Mouse (Mus musculus): ENCODE results near the gene Zfp213. TPM values are rescaled to one million over a fixed set of nuclear protein-coding genes. Genes with fewer than 3 reads are reported as not detected.
"Not testable (repeated sequence)": the region's sequence is repeated elsewhere in the genome, so short reads cannot be mapped to it uniquely, and the experiment has no call there.

The Zfp213 gene
- polyA plus RNA-seq, 1 experiment from 2014 or later, result 15.1 TPM

- 85% methylated on average over 5 of the region's 5 CpGs for WGBS (ENCODE audit: insufficient replicate concordance)
These were observed 24.4 kb downstream of the Zfp213 start for GRCm38 (mm10) chr17:23539608-23540007.

DNA sequence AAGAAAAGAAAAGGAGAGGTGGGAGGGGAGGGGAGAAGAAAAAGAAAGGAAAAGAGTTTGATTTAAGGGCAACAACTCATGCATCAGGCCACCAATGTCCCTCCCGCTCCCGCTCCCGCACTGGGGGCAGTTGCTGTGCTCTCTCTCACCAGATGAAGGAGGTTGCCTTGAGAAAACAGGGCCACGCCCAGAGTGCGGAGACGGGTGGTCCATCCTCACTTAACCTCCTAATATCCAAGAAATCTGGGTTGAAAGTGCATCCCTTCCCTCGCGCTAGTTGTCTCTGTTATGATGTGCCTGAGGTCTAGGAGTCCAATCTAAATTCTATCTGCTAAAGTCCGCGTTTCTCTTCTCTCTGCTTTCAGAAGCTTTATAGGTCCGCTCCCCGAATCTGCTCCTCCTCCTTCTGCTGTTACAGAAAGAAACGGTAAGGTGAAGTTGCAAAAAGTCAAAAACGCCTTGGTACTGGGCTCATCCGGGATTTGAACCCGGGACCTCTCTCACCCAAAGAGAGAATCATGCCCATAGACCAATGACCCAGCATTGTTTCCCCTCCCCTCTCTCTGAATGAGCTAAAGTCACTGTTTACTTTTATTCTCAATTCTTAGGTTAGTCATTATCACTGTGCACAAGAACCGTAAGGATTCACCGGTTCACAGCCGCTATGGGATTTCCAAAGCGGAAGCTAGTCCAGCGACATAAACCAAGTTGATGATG lies 25.6 kb downstream of the Zfp213 start:
- no peak overlapping the region; the same call in 1 of the 2 replicates for H3K9ac ChIP-seq (ENCODE audit: low read depth, low read length)
- no peaks in the 10 kb centered on the region for H3K9me3 ChIP-seq (replicated peaks; ENCODE audit: control insufficient read depth, low read length)
- no peak for ATAC-seq (replicated peaks; ENCODE audit: insufficient number of reproducible peaks, low FRiP score, low TSS enrichment)
- 8% methylated on average over 21 of the region's 21 CpGs for WGBS (ENCODE audit: insufficient replicate concordance)
- no peaks in the 10 kb centered on the region for H3K36me3 ChIP-seq (ENCODE audit: control insufficient read depth, insufficient read depth, low read length)
- H3K4me1 ChIP-seq (ENCODE audit: control insufficient read depth, insufficient read depth, low read length), result peaks cover 5% of the 10 kb centered on the region; the same call in 1 of the 2 replicates
- 0 out of 2 replicates have a peak, but pooled peaks cover 2% of the 10 kb centered on the region for H3K27me3 ChIP-seq (ENCODE audit: control insufficient read depth, insufficient read depth, low read length)
- H3K4me3 ChIP-seq (ENCODE audit: low read depth, low read length), result peak overlapping the region; percentile 44
- H3K27ac ChIP-seq (ENCODE audit: low read depth, low read length), result no peak overlapping the region
- H3K4me2 ChIP-seq, result peak overlapping the region; percentile 74

More at GRCm38 (mm10) chr17:23539608-23540007, 24.4 kb downstream of the Zfp213 start:
- Histone ChIP-seq H3K9me3 (replicated peaks; ENCODE audit: control insufficient read depth, low read length) (no peaks in the 10 kb centered on the region), H3K27me3 (ENCODE audit: control insufficient read depth, insufficient read depth, low read length) (0 out of 2 replicates have a peak, but pooled peaks cover 2% of the 10 kb centered on the region), H3K4me3 (ENCODE audit: low read depth, low read length) (no peak overlapping the region), H3K4me1 (ENCODE audit: control insufficient read depth, insufficient read depth, low read length) (peaks cover 5% of the 10 kb centered on the region; the same call in 1 of the 2 replicates), H3K27ac (ENCODE audit: low read depth, low read length) (no peak overlapping the region), H3K4me2 (no peak overlapping the region), H3K9ac (ENCODE audit: low read depth, low read length) (no peak overlapping the region), H3K36me3 (ENCODE audit: control insufficient read depth, insufficient read depth, low read length) (no peaks in the 10 kb centered on the region)
- no peak for ATAC-seq (replicated peaks; ENCODE audit: insufficient number of reproducible peaks, low FRiP score, low TSS enrichment)

DNA sequence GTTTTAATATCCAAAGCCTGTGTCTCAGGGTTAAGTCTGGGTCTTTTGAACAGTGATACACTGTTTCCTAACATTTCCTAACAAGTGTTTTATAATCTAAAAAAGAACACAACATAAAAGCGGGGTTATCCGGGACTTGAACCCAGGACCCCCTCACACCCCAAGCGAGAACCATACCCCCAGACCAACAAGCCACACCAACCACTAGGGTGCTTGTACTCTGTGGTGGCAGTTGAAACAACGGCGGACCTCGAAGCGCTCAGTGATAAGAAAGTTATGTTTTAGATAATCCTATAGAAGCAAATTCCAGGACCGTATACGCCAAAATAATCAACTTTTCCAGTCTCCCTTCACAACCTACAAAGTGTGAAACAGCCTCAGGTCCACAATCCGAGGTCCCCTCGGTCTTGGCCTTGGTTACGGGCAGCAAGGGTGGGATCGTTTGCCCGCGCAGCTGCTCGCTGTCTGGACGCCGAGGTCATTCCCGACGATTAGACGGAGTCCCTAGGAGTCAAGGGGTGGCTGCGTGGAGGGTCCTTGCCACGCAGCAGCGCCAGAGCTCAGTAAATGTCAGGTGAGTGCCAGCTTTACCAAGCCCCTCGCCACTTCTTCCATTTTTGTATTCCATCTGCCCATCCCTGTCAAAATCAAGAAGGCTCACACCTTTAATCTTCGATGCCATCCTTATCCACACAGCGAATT lies 26.3 kb downstream of the Zfp213 start:
- no peak overlapping the region for H3K27ac ChIP-seq (ENCODE audit: low read depth, low read length)
- H3K27me3 ChIP-seq (ENCODE audit: control insufficient read depth, insufficient read depth, low read length), result 0 out of 2 replicates have a peak, but pooled peaks cover 2% of the 10 kb centered on the region
- peak overlapping the region; percentile 74 for H3K4me2 ChIP-seq
- H3K9me3 ChIP-seq (replicated peaks; ENCODE audit: control insufficient read depth, low read length), result no peaks in the 10 kb centered on the region
- 3% methylated on average over 27 of the region's 27 CpGs for WGBS (ENCODE audit: insufficient replicate concordance)
- H3K36me3 ChIP-seq (ENCODE audit: control insufficient read depth, insufficient read depth, low read length), result no peaks in the 10 kb centered on the region
- H3K9ac ChIP-seq (ENCODE audit: low read depth, low read length), result 0 out of 2 replicates have a peak overlapping the region, but pooled peaks have one; percentile 10
- ATAC-seq (replicated peaks; ENCODE audit: insufficient number of reproducible peaks, low FRiP score, low TSS enrichment), result no peak
- peaks cover 5% of the 10 kb centered on the region; the same call in 1 of the 2 replicates for H3K4me1 ChIP-seq (ENCODE audit: control insufficient read depth, insufficient read depth, low read length)
- peak overlapping the region; percentile 44 for H3K4me3 ChIP-seq (ENCODE audit: low read depth, low read length)

- ATAC-seq (replicated peaks; ENCODE audit: insufficient number of reproducible peaks, low FRiP score, low TSS enrichment), result peak; percentile 71
- under 1% methylated on average over 17 of the region's 29 CpGs for WGBS (ENCODE audit: insufficient replicate concordance)
- peak overlapping the region; percentile 19 for H3K4me3 ChIP-seq (ENCODE audit: low read depth, low read length)
- not testable (repeated sequence) for H3K9ac ChIP-seq (ENCODE audit: low read depth, low read length); H3K9me3 ChIP-seq (replicated peaks; ENCODE audit: control insufficient read depth, low read length); H3K36me3 ChIP-seq (ENCODE audit: control insufficient read depth, insufficient read depth, low read length); H3K27me3 ChIP-seq (ENCODE audit: control insufficient read depth, insufficient read depth, low read length); H3K4me1 ChIP-seq (ENCODE audit: control insufficient read depth, insufficient read depth, low read length); H3K27ac ChIP-seq (ENCODE audit: low read depth, low read length)
- H3K4me2 ChIP-seq, result peak overlapping the region; percentile 57
These were observed 28.8 kb downstream of the Zfp213 start for GRCm38 (mm10) chr17:23535046-23535788.

DNA sequence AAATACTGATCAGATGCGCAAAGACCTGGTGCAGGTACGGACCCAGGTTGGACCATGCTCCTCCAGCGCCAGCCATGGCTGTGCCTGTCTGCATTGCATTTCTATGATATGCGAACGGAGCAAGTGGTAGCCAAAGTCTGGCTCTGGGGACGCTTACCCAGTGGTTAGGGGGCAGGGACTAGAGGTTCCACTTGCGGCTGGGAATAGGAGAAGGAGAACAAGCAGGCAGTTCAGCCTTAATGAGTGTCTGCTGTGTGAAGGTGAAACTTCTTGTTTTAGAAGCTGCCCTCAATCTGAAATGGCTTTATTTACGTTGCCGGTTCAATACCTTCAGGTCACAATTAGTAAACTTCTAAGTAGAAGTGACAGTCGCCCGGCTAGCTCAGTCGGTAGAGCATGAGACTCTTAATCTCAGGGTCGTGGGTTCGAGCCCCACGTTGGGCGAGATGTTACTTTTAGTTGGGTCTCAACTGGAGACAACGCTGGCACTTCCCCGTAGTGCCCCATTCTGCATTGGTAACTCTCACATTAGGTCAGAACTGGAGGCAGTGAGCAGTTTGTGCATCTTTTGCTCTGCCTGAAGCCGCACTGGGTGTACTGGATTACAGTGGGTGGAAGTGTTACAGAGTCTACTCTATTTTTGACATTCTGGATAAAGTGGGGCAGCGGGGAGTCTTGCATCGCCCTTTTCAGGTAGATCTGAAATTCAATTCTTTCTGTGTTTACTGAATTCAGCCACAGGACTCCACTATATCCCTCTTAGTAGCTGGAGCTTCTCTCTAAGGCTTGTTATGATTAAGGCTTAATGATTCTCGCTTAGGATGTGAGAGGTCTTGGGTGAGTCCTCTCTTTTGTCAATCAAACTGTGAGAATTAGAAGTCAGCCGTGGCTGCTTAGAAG lies 30.2 kb downstream of the Zfp213 start:
- not testable (repeated sequence) for H3K27me3 ChIP-seq (ENCODE audit: control insufficient read depth, insufficient read depth, low read length); H3K4me1 ChIP-seq (ENCODE audit: control insufficient read depth, insufficient read depth, low read length); H3K27ac ChIP-seq (ENCODE audit: low read depth, low read length); H3K9ac ChIP-seq (ENCODE audit: low read depth, low read length); H3K9me3 ChIP-seq (replicated peaks; ENCODE audit: control insufficient read depth, low read length); H3K36me3 ChIP-seq (ENCODE audit: control insufficient read depth, insufficient read depth, low read length)
- Histone ChIP-seq H3K4me3 (ENCODE audit: low read depth, low read length) (peak overlapping the region; percentile 19; the same call in 1 of the 2 replicates), H3K4me2 (peak overlapping the region; percentile 57)
- WGBS (ENCODE audit: insufficient replicate concordance), result 9% methylated on average over 10 of the region's 23 CpGs
- ATAC-seq (replicated peaks; ENCODE audit: insufficient number of reproducible peaks, low FRiP score, low TSS enrichment), result peak; percentile 77

GRCm38 (mm10) chr17:23531408-23531807 lies 32.6 kb downstream of the Zfp213 start:
- 24% methylated on average over 1 of the region's 1 CpGs for WGBS (ENCODE audit: insufficient replicate concordance)
- not testable (repeated sequence) for H3K4me1 ChIP-seq (ENCODE audit: control insufficient read depth, insufficient read depth, low read length)

GRCm38 (mm10) chr17:23522941-23523732 lies 40.9 kb downstream of the Zfp213 start:
- H3K27me3 ChIP-seq (ENCODE audit: control insufficient read depth, insufficient read depth, low read length); H3K36me3 ChIP-seq (ENCODE audit: control insufficient read depth, insufficient read depth, low read length); H3K4me2 ChIP-seq; H3K9me3 ChIP-seq (replicated peaks; ENCODE audit: control insufficient read depth, low read length); H3K4me1 ChIP-seq (ENCODE audit: control insufficient read depth, insufficient read depth, low read length); H3K27ac ChIP-seq (ENCODE audit: low read depth, low read length); ATAC-seq (replicated peaks; ENCODE audit: insufficient number of reproducible peaks, low FRiP score, low TSS enrichment); H3K4me3 ChIP-seq (ENCODE audit: low read depth, low read length); H3K9ac ChIP-seq (ENCODE audit: low read depth, low read length): not testable (repeated sequence)
- 65% methylated on average over 30 of the region's 30 CpGs for WGBS (ENCODE audit: insufficient replicate concordance)

More at GRCm38 (mm10) chr17:23531408-23531807, 32.6 kb downstream of the Zfp213 start:
- not testable (repeated sequence) for H3K27ac ChIP-seq (ENCODE audit: low read depth, low read length); H3K9ac ChIP-seq (ENCODE audit: low read depth, low read length); H3K27me3 ChIP-seq (ENCODE audit: control insufficient read depth, insufficient read depth, low read length); H3K36me3 ChIP-seq (ENCODE audit: control insufficient read depth, insufficient read depth, low read length); H3K4me3 ChIP-seq (ENCODE audit: low read depth, low read length); ATAC-seq (replicated peaks; ENCODE audit: insufficient number of reproducible peaks, low FRiP score, low TSS enrichment); H3K9me3 ChIP-seq (replicated peaks; ENCODE audit: control insufficient read depth, low read length); H3K4me2 ChIP-seq
